Mouse (Mus musculus): Measurements from ENCODE around the gene Fam131a.

Fam131a gene

DNA sequence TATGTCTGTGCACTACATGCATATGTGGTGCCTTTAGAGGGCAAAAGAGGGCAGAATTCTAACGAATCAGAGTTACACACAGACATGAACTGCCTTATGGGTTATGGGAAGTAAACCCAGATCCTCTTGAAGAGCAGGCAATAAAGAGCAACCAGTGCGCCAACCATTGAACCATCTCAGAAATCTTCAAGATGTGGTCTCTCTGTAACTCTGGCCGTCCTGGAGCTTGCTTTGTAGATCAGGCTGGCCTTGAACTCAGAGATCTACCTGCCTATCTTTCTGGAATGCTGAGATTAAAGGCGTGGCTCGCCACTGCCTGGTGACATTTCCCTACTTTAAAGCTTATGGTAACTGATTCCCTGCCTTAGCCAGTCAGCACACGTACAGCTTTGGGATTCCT lies 21.2 kb upstream of the Fam131a start:
- Histone ChIP-seq H3K36me3 (ENCODE audit: insufficient read depth, low read length) (peaks cover 31% of the 10 kb centered on the region), H3K4me3 (replicated peaks; ENCODE audit: low read length) (peak overlapping the region; percentile 95), H3K4me1 (replicated peaks; ENCODE audit: low read depth, low read length) (peaks cover 50% of the 10 kb centered on the region), H3K27me3 (ENCODE audit: insufficient read depth, low read length) (no peaks in the 10 kb centered on the region), H3K9me3 (ENCODE audit: low read length) (no peaks in the 10 kb centered on the region)
- TF ChIP-seq CTCF (conservative IDR thresholded peaks at IDR 0.05; ENCODE audit: low read length) (no peak), POU5F1 (IDR thresholded peaks at IDR 0.05; ENCODE audit: borderline replicate concordance, low read length) (no peak), NANOG (IDR thresholded peaks at IDR 0.05; ENCODE audit: borderline replicate concordance, low read length) (no peak)

DNA sequence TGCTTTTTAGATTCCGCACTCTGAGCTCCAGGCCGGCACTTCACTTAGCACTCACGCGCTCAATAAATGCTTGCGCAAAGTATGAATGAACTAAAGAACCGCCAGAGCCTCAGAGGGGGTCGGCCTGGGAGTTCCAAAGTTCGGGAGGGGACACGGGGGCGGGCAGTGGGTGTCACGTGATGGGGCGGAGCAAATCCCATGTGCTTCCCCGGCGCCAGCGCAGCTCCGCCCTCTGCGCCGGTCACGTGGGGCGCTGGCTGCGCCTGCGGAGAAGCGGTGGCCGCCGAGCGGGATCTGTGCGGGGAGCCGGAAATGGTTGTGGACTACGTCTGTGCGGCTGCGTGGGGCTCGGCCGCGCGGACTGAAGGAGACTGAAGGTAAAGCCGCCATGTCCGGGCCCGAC lies 20.5 kb upstream of the Fam131a start:
- TF ChIP-seq POU5F1 (IDR thresholded peaks at IDR 0.05; ENCODE audit: borderline replicate concordance, low read length) (no peak), NANOG (IDR thresholded peaks at IDR 0.05; ENCODE audit: borderline replicate concordance, low read length) (no peak), CTCF (conservative IDR thresholded peaks at IDR 0.05; ENCODE audit: low read length) (no peak)
- H3K36me3 ChIP-seq (ENCODE audit: insufficient read depth, low read length) = peaks cover 37% of the 10 kb centered on the region
- peaks cover 51% of the 10 kb centered on the region for H3K4me1 ChIP-seq (replicated peaks; ENCODE audit: low read depth, low read length)
- H3K9me3 ChIP-seq (ENCODE audit: low read length) = no peaks in the 10 kb centered on the region
- H3K4me3 ChIP-seq (replicated peaks; ENCODE audit: low read length) = peak overlapping the region; percentile 95
- no peaks in the 10 kb centered on the region for H3K27me3 ChIP-seq (ENCODE audit: insufficient read depth, low read length)

DNA sequence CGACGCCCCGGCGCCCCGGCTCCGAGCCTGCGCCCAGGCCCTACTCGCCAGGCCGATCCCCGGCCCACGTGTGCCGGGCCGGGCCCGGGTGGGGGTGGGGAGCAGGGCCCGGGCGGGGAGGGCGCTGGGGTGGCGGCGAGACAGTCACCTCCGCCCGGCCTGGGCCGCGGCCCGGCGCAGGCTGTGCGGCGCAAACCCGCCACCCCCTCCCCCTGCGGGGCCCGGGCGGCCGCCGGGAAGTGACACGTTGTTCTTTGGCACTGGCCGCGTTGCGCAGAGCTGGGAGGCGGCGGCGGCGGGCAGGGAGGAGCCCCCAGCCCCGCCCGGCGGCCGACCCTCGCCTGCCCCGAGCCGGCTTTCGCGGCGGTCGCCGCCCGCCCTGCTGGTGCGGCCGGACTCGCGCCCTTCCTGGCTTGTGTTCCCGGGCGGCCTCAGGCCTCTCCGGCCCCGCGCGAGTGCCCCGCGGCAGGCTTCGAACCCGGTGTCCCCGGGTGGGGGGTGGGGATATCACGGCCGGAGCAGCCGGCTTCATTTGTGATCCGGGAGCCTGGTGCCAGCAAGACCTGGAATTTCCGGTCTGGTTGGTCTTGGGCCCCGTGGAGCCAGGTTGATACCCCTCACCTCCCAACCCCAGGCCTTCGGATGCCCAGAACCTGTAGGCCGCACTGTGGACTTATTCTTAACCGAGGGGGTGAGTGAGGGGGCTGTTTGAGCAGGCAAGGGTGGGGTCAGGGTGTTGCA lies 19.9 kb upstream of the Fam131a start:
- TF ChIP-seq CTCF (conservative IDR thresholded peaks at IDR 0.05; ENCODE audit: low read length) (no peak), POU5F1 (IDR thresholded peaks at IDR 0.05; ENCODE audit: borderline replicate concordance, low read length) (no peak), NANOG (IDR thresholded peaks at IDR 0.05; ENCODE audit: borderline replicate concordance, low read length) (no peak)
- Histone ChIP-seq H3K9me3 (ENCODE audit: low read length) (no peaks in the 10 kb centered on the region), H3K4me3 (replicated peaks; ENCODE audit: low read length) (peak overlapping the region; percentile 95), H3K4me1 (replicated peaks; ENCODE audit: low read depth, low read length) (peaks cover 57% of the 10 kb centered on the region), H3K27me3 (ENCODE audit: insufficient read depth, low read length) (no peaks in the 10 kb centered on the region), H3K36me3 (ENCODE audit: insufficient read depth, low read length) (peaks cover 43% of the 10 kb centered on the region)

DNA sequence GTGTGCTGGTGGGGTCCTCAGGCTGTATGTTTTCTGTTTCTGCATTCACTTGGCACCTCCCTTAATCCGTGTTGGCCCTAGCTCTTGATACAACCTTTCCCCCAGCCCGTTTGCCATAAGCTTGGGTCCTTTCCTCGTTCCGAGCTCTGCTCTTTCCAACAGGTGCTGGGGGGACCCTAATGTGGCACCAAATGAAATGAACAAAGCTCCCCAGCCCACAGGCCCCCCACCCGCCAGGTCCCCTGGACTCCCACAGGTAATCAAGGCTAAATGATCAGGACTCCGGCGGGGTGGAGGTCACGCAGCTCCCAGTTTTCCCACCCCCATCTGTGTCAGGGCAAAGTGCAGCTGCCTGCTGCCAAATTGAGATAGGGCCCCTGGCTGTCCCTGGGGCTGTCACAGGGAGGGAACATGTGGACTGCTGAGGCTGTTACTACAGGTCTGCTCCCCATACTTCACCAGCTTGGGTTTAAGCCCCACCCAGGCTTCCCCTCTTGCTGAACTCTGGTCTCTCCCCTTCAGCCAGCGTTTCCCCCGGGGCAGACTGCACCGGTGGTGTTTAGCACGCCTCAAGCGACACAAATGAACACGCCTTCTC lies 19.2 kb upstream of the Fam131a start:
- no peaks in the 10 kb centered on the region for H3K27me3 ChIP-seq (ENCODE audit: insufficient read depth, low read length)
- TF ChIP-seq NANOG (IDR thresholded peaks at IDR 0.05; ENCODE audit: borderline replicate concordance, low read length) = no peak
- no peak for TF ChIP-seq POU5F1 (IDR thresholded peaks at IDR 0.05; ENCODE audit: borderline replicate concordance, low read length)
- TF ChIP-seq CTCF (conservative IDR thresholded peaks at IDR 0.05; ENCODE audit: low read length) = no peak
- H3K4me3 ChIP-seq (replicated peaks; ENCODE audit: low read length) = peak overlapping the region; percentile 95
- H3K9me3 ChIP-seq (ENCODE audit: low read length) = no peaks in the 10 kb centered on the region
- peaks cover 50% of the 10 kb centered on the region for H3K36me3 ChIP-seq (ENCODE audit: insufficient read depth, low read length)
- H3K4me1 ChIP-seq (replicated peaks; ENCODE audit: low read depth, low read length) = peaks cover 64% of the 10 kb centered on the region

DNA sequence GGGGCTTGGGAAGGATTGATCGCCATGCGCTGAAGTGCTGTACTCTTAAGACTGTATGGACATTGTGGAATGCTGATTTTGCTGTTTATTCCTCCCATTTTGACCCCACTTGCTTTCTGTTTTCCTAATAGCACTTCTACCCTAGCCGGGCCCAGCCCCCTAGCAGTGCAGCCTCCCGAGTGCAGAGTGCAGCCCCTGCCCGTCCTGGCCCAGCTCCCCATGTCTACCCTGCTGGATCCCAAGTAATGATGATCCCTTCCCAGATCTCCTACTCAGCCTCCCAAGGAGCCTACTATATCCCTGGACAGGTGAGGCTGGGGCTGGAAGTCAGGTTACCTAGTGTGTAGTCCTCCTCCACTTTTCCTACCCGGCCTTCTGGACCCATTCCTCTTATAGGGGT lies 17.8 kb upstream of the Fam131a start:
- H3K4me1 ChIP-seq (replicated peaks; ENCODE audit: low read depth, low read length) = peaks cover 76% of the 10 kb centered on the region
- H3K9me3 ChIP-seq (ENCODE audit: low read length) = no peaks in the 10 kb centered on the region
- H3K4me3 ChIP-seq (replicated peaks; ENCODE audit: low read length) = peak overlapping the region; percentile 95
- no peaks in the 10 kb centered on the region for H3K27me3 ChIP-seq (ENCODE audit: insufficient read depth, low read length)
- H3K36me3 ChIP-seq (ENCODE audit: insufficient read depth, low read length) = peaks cover 64% of the 10 kb centered on the region
- TF ChIP-seq NANOG (IDR thresholded peaks at IDR 0.05; ENCODE audit: borderline replicate concordance, low read length) = no peak
- TF ChIP-seq CTCF (conservative IDR thresholded peaks at IDR 0.05; ENCODE audit: low read length) = no peak
- no peak for TF ChIP-seq POU5F1 (IDR thresholded peaks at IDR 0.05; ENCODE audit: borderline replicate concordance, low read length)

DNA sequence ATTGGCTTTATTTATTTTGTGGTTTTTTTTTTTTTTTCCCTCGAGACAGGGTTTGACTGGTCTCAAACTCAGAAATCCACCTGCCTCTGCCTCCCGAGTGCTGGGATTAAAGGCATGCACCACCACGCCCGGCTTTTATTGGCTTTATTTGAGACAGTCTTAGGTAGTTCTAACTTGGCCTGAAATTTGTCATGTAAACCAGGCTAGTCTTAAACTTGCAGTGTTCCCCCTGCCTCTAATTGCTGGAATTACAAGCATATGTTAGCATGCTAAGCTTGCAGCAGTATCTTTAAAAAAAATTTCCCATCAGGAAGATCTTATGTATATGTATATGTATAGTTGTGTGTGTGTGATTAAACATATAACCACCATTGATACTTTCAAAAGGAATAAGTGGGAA lies 16.3 kb upstream of the Fam131a start:
- TF ChIP-seq CTCF (conservative IDR thresholded peaks at IDR 0.05; ENCODE audit: low read length) (no peak), NANOG (IDR thresholded peaks at IDR 0.05; ENCODE audit: borderline replicate concordance, low read length) (no peak), POU5F1 (IDR thresholded peaks at IDR 0.05; ENCODE audit: borderline replicate concordance, low read length) (no peak)
- Histone ChIP-seq H3K27me3 (ENCODE audit: insufficient read depth, low read length) (no peaks in the 10 kb centered on the region), H3K9me3 (ENCODE audit: low read length) (no peaks in the 10 kb centered on the region), H3K36me3 (ENCODE audit: insufficient read depth, low read length) (peaks cover 79% of the 10 kb centered on the region), H3K4me3 (replicated peaks; ENCODE audit: low read length) (no peak overlapping the region), H3K4me1 (replicated peaks; ENCODE audit: low read depth, low read length) (peaks cover 69% of the 10 kb centered on the region)

DNA sequence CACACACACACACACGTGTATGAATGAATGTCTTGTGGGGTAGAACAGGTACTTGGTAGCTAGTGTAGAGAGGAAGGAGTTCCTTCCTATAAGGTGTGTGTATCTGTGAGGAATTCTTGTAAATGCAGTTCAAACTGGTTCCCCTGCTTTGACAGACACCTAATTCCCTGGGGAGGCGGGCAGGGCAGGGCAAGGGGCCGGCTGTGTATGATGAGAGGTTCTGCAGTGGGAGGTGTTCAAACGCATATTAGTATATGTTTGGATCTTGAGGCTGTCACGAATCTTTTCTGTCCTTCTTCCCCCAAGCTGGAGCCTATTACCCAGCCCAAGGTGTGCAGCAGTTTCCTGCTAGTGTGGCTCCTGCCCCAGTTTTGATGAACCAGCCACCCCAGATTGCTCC lies 15.7 kb upstream of the Fam131a start:
- no peaks in the 10 kb centered on the region for H3K27me3 ChIP-seq (ENCODE audit: insufficient read depth, low read length)
- TF ChIP-seq POU5F1 (IDR thresholded peaks at IDR 0.05; ENCODE audit: borderline replicate concordance, low read length) = no peak
- no peak for TF ChIP-seq NANOG (IDR thresholded peaks at IDR 0.05; ENCODE audit: borderline replicate concordance, low read length)
- no peak for TF ChIP-seq CTCF (conservative IDR thresholded peaks at IDR 0.05; ENCODE audit: low read length)

DNA sequence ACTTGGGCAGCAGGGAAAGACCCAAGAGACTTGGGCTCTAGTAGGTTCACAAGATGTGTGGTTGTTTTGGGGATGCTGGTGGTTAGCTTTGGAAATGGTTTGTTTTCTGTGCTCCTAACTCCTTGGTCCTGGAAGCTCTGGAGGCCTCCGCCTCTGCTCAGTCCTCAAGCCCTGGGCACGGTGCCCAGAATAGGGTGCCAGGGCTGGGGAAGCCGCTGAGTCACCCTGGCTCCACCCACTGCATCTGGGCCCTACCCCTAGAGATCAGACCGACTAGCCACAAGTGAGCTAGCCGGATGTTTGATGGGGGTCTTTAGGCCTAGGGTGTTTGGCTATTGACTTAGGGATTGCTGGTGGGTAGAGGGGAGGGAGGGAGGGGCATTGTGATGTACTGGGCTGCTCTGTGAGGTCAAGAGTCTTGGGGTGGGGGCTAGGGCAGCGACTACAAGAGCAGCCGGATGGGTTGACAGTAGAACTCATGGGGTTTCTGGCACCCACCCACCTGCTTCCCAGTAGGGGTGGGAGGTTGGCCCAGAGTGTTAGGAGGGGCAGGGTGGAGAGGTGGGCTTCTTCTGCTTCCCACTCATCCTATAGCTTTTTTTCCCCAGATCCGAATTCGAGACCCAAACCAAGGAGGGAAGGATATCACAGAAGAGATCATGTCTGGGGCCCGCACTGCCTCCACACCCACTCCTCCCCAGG lies 14.9 kb upstream of the Fam131a start:
- no peaks in the 10 kb centered on the region for H3K27me3 ChIP-seq (ENCODE audit: insufficient read depth, low read length)
- H3K9me3 ChIP-seq (ENCODE audit: low read length) = no peaks in the 10 kb centered on the region
- no peak for TF ChIP-seq CTCF (conservative IDR thresholded peaks at IDR 0.05; ENCODE audit: low read length)
- no peak for TF ChIP-seq NANOG (IDR thresholded peaks at IDR 0.05; ENCODE audit: borderline replicate concordance, low read length)
- no peak for TF ChIP-seq POU5F1 (IDR thresholded peaks at IDR 0.05; ENCODE audit: borderline replicate concordance, low read length)
- H3K4me1 ChIP-seq (replicated peaks; ENCODE audit: low read depth, low read length) = peaks cover 66% of the 10 kb centered on the region
- no peak overlapping the region for H3K4me3 ChIP-seq (replicated peaks; ENCODE audit: low read length)
- peaks cover 93% of the 10 kb centered on the region for H3K36me3 ChIP-seq (ENCODE audit: insufficient read depth, low read length)

More for the DNA sequence above, 15.7 kb upstream of the Fam131a start:
- Histone ChIP-seq H3K4me3 (replicated peaks; ENCODE audit: low read length) (no peak overlapping the region), H3K9me3 (ENCODE audit: low read length) (no peaks in the 10 kb centered on the region), H3K4me1 (replicated peaks; ENCODE audit: low read depth, low read length) (peaks cover 66% of the 10 kb centered on the region), H3K36me3 (ENCODE audit: insufficient read depth, low read length) (peaks cover 86% of the 10 kb centered on the region)

Measured in E14TG2a.4 (cell line).